Mouse (Mus musculus) kidney, embryonic 14.5 days (tissue): ENCODE data around the gene Aph1a. TPM values are rescaled to one million over a fixed set of nuclear protein-coding genes. Genes with fewer than 3 reads are reported as not detected.
A peak's percentile ranks its signal among the peaks of the same experiment; 100 is the strongest.

Experiments
- ATAC-seq: fragments of 200-750 bp; cut with Nextera tagmentation; 2 replicates; pipeline ENCODE4 v1.8.0; 2017; ENCODE audit warnings: moderate number of reproducible peaks, mild to moderate bottlenecking, moderate TSS enrichment, moderate library complexity; ENCODE audit not compliant: low FRiP score, low TSS enrichment
- H3K27ac ChIP-seq: fragments of 300-500 bp; sonication (generic); 2 replicates; pipeline ENCODE4 v1.5.1; 2014; ENCODE audit warnings: low read depth, mild to moderate bottlenecking, low read length, moderate library complexity, mixed read lengths
- H3K27me3 ChIP-seq: fragments of 300-500 bp; sonication (generic); 2 replicates; pipeline ENCODE4 v1.6.1; 2014; ENCODE audit warnings: mild to moderate bottlenecking, low read length; ENCODE audit not compliant: control insufficient read depth, insufficient read depth
- H3K36me3 ChIP-seq: fragments of 300-500 bp; sonication (generic); 2 replicates; pipeline ENCODE4 v1.6.1; 2014; ENCODE audit warnings: low read length, mixed read lengths; ENCODE audit not compliant: control insufficient read depth, insufficient read depth
- H3K4me1 ChIP-seq: fragments of 300-500 bp; sonication (generic); 2 replicates; pipeline ENCODE4 v1.6.1; 2014; ENCODE audit warnings: low read length, mixed read lengths; ENCODE audit not compliant: control insufficient read depth, insufficient read depth
- H3K4me2 ChIP-seq: fragments of 300-500 bp; sonication (generic); replicated peaks from 2 replicates; pipeline ENCODE4 v1.6.1; 2014; ENCODE audit warnings: low read depth, mild to moderate bottlenecking, low read length
- H3K4me3 ChIP-seq: fragments of 300-500 bp; sonication (generic); 2 replicates; pipeline ENCODE4 v1.5.1; 2014; ENCODE audit warnings: mild to moderate bottlenecking, low read length
- H3K9ac ChIP-seq: fragments of 300-500 bp; sonication (generic); 2 replicates; pipeline ENCODE4 v1.6.1; 2014; ENCODE audit warnings: low read depth, mild to moderate bottlenecking, low read length, moderate library complexity
- H3K9me3 ChIP-seq: fragments of 300-500 bp; sonication (generic); 2 replicates; pipeline ENCODE4 v1.6.1; 2016; ENCODE audit warnings: low read length; ENCODE audit not compliant: control insufficient read depth
- WGBS: fragments of 180-500 bp; shearing (Covaris S2); extraction: QIAGEN DNeasy Blood & Tissue Kit; methylation state at CpG from one replicate; pipeline ENCODE4 v1.1.7; 2014; 5-methylcytosine and 5-hydroxymethylcytosine counted together
- polyA plus RNA-seq: library from polyadenylated mRNA; unstranded; fragments of >200 nt; fragmentation: Nextera tagmentation; extraction: Ambion mirVana; gene quantifications from 2 replicates; pipeline ENCODE4 v1.2.1, GENCODE M21; 2014

The Aph1a gene
- polyA plus RNA-seq, 1 experiment from 2014 or later, result 40.4 TPM

DNA sequence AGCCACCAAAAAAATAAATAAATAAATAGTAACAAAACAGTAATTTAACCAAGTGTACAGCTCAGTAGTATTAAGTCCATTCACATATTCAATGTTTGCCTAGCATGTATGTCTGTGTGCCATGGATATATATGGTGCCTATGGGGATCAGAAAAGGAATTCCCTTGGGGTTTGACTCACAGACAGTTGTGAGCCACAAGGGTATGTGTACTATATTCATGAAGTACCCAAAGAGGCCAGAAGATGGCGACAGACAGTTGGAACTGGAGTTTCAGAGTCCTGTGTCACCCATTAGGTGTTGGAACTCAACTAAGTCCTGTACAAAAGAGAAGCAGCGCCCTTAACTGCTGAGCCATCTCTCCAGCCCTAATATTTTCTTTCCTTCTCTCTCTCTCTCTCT is 32.0 kb upstream of the Aph1a start:
- H3K27ac ChIP-seq, result no peak overlapping the region
- no peak overlapping the region for H3K4me3 ChIP-seq
- no peak overlapping the region for H3K4me2 ChIP-seq
- H3K9me3 ChIP-seq, result no peaks in the 10 kb centered on the region
- no peaks in the 10 kb centered on the region for H3K27me3 ChIP-seq
- ATAC-seq, result peak; percentile 41; the same call in 1 of the 2 replicates
- no peak overlapping the region for H3K9ac ChIP-seq
- H3K36me3 ChIP-seq, result peaks cover 30% of the 10 kb centered on the region
- H3K4me1 ChIP-seq, result no peaks in the 10 kb centered on the region
- 49% methylated on average over 2 of the region's 2 CpGs for WGBS

GRCm38 (mm10) chr3:95863578-95863977 is 30.2 kb upstream of the Aph1a start:
- WGBS, result 80% methylated on average over 7 of the region's 7 CpGs
- ATAC-seq, result no peak
- peaks cover 43% of the 10 kb centered on the region for H3K36me3 ChIP-seq

DNA sequence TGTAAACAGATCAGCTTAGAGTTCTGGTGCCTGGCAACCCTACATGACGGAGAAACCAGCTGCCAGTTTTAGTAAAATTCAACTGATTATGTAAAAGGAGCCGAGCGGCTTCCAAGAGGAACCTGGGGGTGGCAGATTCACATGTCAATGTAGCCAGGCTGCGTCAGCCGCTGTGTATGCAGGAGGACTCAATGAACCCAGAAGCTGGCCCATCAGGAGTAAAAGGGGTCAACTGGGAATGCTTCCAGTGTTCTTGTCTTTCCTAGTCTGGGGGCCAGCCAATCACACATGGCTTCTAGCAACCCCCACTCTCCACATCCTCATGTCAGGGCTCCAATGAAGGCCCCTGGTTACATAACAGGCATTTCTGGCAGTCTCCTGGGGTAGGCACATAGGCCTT is 28.7 kb upstream of the Aph1a start:
- Histone ChIP-seq H3K27ac (no peak overlapping the region), H3K9ac (no peak overlapping the region), H3K36me3 (peaks cover 51% of the 10 kb centered on the region), H3K9me3 (no peaks in the 10 kb centered on the region), H3K4me2 (no peak overlapping the region), H3K27me3 (no peaks in the 10 kb centered on the region), H3K4me1 (no peaks in the 10 kb centered on the region), H3K4me3 (no peak overlapping the region)
- no peak for ATAC-seq
- 83% methylated on average over 5 of the region's 5 CpGs for WGBS

More at GRCm38 (mm10) chr3:95863578-95863977, 30.2 kb upstream of the Aph1a start:
- Histone ChIP-seq H3K4me3 (no peak overlapping the region), H3K9ac (no peak overlapping the region), H3K4me2 (no peak overlapping the region), H3K9me3 (no peaks in the 10 kb centered on the region), H3K27me3 (no peaks in the 10 kb centered on the region), H3K4me1 (no peaks in the 10 kb centered on the region), H3K27ac (no peak overlapping the region)

- 0 out of 2 replicates have a peak, but pooled peaks cover 3% of the 10 kb centered on the region for H3K4me1 ChIP-seq
- WGBS, result 92% methylated on average over 20 of the region's 20 CpGs
- H3K27ac ChIP-seq, result no peak overlapping the region
- H3K9ac ChIP-seq, result no peak overlapping the region
- ATAC-seq, result no peak
- H3K4me2 ChIP-seq, result no peak overlapping the region
- H3K9me3 ChIP-seq, result no peaks in the 10 kb centered on the region
- H3K4me3 ChIP-seq, result no peak overlapping the region
- peaks cover 51% of the 10 kb centered on the region for H3K36me3 ChIP-seq
- no peaks in the 10 kb centered on the region for H3K27me3 ChIP-seq
Observed at GRCm38 (mm10) chr3:95865571-95865970, 28.2 kb upstream of the Aph1a start.

- Histone ChIP-seq H3K9ac (no peak overlapping the region), H3K4me3 (no peak overlapping the region), H3K4me2 (no peak overlapping the region), H3K9me3 (no peaks in the 10 kb centered on the region), H3K36me3 (peaks cover 51% of the 10 kb centered on the region), H3K4me1 (0 out of 2 replicates have a peak, but pooled peaks cover 3% of the 10 kb centered on the region), H3K27me3 (no peaks in the 10 kb centered on the region), H3K27ac (no peak overlapping the region)
- 93% methylated on average over 5 of the region's 5 CpGs for WGBS
- no peak for ATAC-seq
Observed at GRCm38 (mm10) chr3:95866071-95866470, 27.7 kb upstream of the Aph1a start.

- Histone ChIP-seq H3K9ac (no peak overlapping the region), H3K4me3 (no peak overlapping the region), H3K27ac (no peak overlapping the region), H3K36me3 (peaks cover 51% of the 10 kb centered on the region), H3K27me3 (no peaks in the 10 kb centered on the region), H3K4me1 (peaks cover 8% of the 10 kb centered on the region; the same call in 1 of the 2 replicates), H3K9me3 (no peaks in the 10 kb centered on the region), H3K4me2 (no peak overlapping the region)
- no peak for ATAC-seq
- WGBS, result 90% methylated on average over 2 of the region's 2 CpGs
Observed at GRCm38 (mm10) chr3:95867408-95867807, 26.4 kb upstream of the Aph1a start.

DNA sequence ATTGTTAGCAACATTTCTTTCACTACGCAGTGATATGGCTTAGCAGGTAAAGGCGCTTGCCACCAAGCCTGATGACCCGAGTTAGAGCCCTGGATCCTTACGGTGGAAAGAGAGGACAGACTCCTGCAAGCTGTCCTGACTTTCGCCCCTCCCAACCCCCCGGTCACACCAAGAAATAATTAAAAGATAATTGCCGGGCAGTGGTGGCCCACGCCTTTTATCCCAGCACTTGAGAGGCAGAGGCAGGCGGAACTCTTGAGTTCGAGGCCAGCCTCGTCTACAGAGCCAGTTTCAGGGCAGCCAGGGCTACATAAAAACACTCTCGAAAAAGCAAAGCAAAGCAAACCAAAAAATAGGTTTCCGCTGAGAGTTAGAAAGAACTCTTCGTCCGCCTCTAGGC is 22.8 kb upstream of the Aph1a start:
- Histone ChIP-seq H3K9ac (peak overlapping the region; percentile 83), H3K4me1 (peaks cover 10% of the 10 kb centered on the region; the same call in 1 of the 2 replicates), H3K27me3 (no peaks in the 10 kb centered on the region), H3K4me2 (peak overlapping the region; percentile 68), H3K36me3 (peaks cover 27% of the 10 kb centered on the region), H3K4me3 (peak overlapping the region; percentile 79), H3K9me3 (no peaks in the 10 kb centered on the region), H3K27ac (peak overlapping the region; percentile 77)
- peak; percentile 21 for ATAC-seq
- WGBS, result 6% methylated on average over 15 of the region's 15 CpGs

DNA sequence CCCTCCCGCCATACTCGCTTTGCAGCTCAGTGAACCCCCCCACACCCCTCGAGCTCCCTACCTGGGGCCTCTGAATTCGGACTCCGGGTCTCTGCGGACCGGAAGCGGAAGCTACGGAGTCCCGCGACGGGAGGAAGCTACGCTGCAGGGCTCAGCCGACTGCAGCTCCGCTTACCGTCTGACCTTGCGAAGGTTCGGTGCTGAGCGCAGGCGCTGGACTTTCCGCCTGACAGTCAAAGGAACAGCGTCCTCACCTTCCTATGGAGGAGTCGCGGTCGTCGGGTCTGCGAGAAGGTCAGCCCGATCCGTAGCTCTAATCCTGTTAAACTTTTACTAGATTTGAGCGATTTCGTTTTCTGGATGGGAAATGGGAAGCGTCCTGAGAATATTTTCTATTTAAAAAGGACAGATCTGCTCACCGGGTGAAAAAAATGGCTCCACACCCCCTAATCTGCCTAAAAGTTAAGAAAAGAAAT is 22.3 kb upstream of the Aph1a start, which contains the start of gene Mrps21:
TSS of gene Mrps21 (minus strand) at position 128 of the 476 bp plus-strand sequence.
- H3K36me3 ChIP-seq, result peaks cover 23% of the 10 kb centered on the region

DNA sequence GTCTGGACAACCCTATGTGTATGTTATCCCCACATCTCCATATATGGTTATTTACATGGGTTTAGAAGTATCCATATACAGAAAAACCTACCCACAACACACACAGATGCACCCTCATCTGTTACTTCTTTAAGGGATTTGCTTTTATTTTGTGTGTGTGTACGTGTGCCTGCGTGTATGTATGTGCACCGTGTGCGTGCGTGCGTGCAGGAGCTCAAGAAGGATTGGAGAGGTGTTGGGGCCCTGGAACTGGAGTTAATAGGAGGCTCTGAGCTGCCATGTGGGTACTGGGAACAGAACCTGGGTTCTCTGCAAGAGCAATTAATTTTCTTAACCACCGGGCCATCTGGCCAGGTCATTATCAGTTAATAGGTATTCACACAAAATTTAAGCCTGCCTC is 21.7 kb upstream of the Aph1a start:
- 74% methylated on average over 7 of the region's 7 CpGs for WGBS
- Histone ChIP-seq H3K36me3 (peaks cover 19% of the 10 kb centered on the region), H3K9ac (peak overlapping the region; percentile 83), H3K4me3 (peak overlapping the region; percentile 79), H3K4me2 (peak overlapping the region; percentile 68), H3K27me3 (no peaks in the 10 kb centered on the region), H3K4me1 (peaks cover 10% of the 10 kb centered on the region; the same call in 1 of the 2 replicates), H3K27ac (no peak overlapping the region; the same call in 1 of the 2 replicates), H3K9me3 (no peaks in the 10 kb centered on the region)
- ATAC-seq, result no peak

More for the DNA sequence above, 22.3 kb upstream of the Aph1a start, which contains the start of gene Mrps21:
- Histone ChIP-seq H3K27me3 (no peaks in the 10 kb centered on the region), H3K4me2 (peak within 1 kb of the TSS; percentile 68), H3K9ac (peak within 1 kb of the TSS; percentile 83), H3K4me3 (peak within 1 kb of the TSS; percentile 79), H3K27ac (peak within 1 kb of the TSS; percentile 77), H3K9me3 (no peaks in the 10 kb centered on the region), H3K4me1 (peaks cover 10% of the 10 kb centered on the region; the same call in 1 of the 2 replicates)
- under 1% methylated on average over 33 of the region's 33 CpGs for WGBS
- ATAC-seq, result peak; percentile 94
